Mouse (Mus musculus): ENCODE data around the gene Npm3. TPM values are rescaled to one million over a fixed set of nuclear protein-coding genes. Genes with fewer than 3 reads are reported as not detected.
A peak's percentile ranks its signal among the peaks of the same experiment; 100 is the strongest.

The Npm3 gene
- polyA plus RNA-seq, 1 experiment from 2014 or later, result 14.7 TPM

GRCm38 (mm10) chr19:45725677-45726277 is 23.6 kb downstream of the Npm3 start:
- Histone ChIP-seq H3K4me2 (replicated peaks) (no peak overlapping the region), H3K4me1 (replicated peaks) (peaks cover 3% of the 10 kb centered on the region; the same call in 1 of the 2 replicates), H3K27me3 (replicated peaks) (no peaks in the 10 kb centered on the region), H3K4me3 (replicated peaks) (no peak overlapping the region), H3K36me3 (no peaks in the 10 kb centered on the region), H3K9ac (no peak overlapping the region), H3K27ac (no peak overlapping the region), H3K9me3 (no peaks in the 10 kb centered on the region)
- 32% methylated on average over 14 of the region's 14 CpGs for WGBS
- ATAC-seq, result no peak

GRCm38 (mm10) chr19:45722188-45722587 is 27.2 kb downstream of the Npm3 start:
- no peaks in the 10 kb centered on the region for H3K9me3 ChIP-seq
- 72% methylated on average over 5 of the region's 5 CpGs for WGBS
- H3K36me3 ChIP-seq, result no peaks in the 10 kb centered on the region
- no peak overlapping the region for H3K9ac ChIP-seq
- no peak for ATAC-seq
- peaks cover 6% of the 10 kb centered on the region for H3K4me1 ChIP-seq (replicated peaks)
- H3K4me2 ChIP-seq (replicated peaks), result no peak overlapping the region
- H3K27me3 ChIP-seq (replicated peaks), result no peaks in the 10 kb centered on the region
- H3K27ac ChIP-seq, result no peak overlapping the region
- H3K4me3 ChIP-seq (replicated peaks), result no peak overlapping the region

GRCm38 (mm10) chr19:45718286-45718685 is 31.1 kb downstream of the Npm3 start:
- Histone ChIP-seq H3K9ac (no peak overlapping the region), H3K4me3 (replicated peaks) (no peak overlapping the region), H3K27ac (no peak overlapping the region), H3K27me3 (replicated peaks) (no peaks in the 10 kb centered on the region), H3K36me3 (no peaks in the 10 kb centered on the region), H3K4me1 (replicated peaks) (peaks cover 3% of the 10 kb centered on the region), H3K9me3 (no peaks in the 10 kb centered on the region), H3K4me2 (replicated peaks) (no peak overlapping the region)
- WGBS, result 70% methylated on average over 3 of the region's 3 CpGs
- ATAC-seq, result no peak

- H3K36me3 ChIP-seq, result no peaks in the 10 kb centered on the region
- peak; percentile 36; the same call in 1 of the 2 replicates for ATAC-seq
- peak overlapping the region; percentile 39; the same call in 1 of the 2 replicates for H3K4me2 ChIP-seq (replicated peaks)
- H3K9ac ChIP-seq, result no peak overlapping the region; the same call in 1 of the 2 replicates
- H3K4me3 ChIP-seq (replicated peaks), result no peak overlapping the region
- H3K27ac ChIP-seq, result no peak overlapping the region
- H3K4me1 ChIP-seq (replicated peaks), result peaks cover 3% of the 10 kb centered on the region
- H3K9me3 ChIP-seq, result no peaks in the 10 kb centered on the region
- 13% methylated on average over 16 of the region's 16 CpGs for WGBS
- no peaks in the 10 kb centered on the region for H3K27me3 ChIP-seq (replicated peaks)
Measured at GRCm38 (mm10) chr19:45717493-45718220, 31.7 kb downstream of the Npm3 start.

- H3K4me1 ChIP-seq (replicated peaks), result 0 out of 2 replicates have a peak, but pooled peaks cover 5% of the 10 kb centered on the region
- H3K4me3 ChIP-seq (replicated peaks), result no peak overlapping the region
- no peak for ATAC-seq
- H3K36me3 ChIP-seq, result no peaks in the 10 kb centered on the region
- H3K4me2 ChIP-seq (replicated peaks), result no peak overlapping the region
- H3K9me3 ChIP-seq, result no peaks in the 10 kb centered on the region
- H3K9ac ChIP-seq, result no peak overlapping the region
- H3K27me3 ChIP-seq (replicated peaks), result no peaks in the 10 kb centered on the region
- no peak overlapping the region for H3K27ac ChIP-seq
- WGBS, result 84% methylated on average over 3 of the region's 3 CpGs
Measured at GRCm38 (mm10) chr19:45708704-45709103, 40.7 kb downstream of the Npm3 start.

Other genes starting within 250 kb of the Npm3 start
- 13.3 and 14.0 TPM in 2 replicates for gene Poll, start 189.1 kb downstream of the Npm3 start, polyA plus RNA-seq (2015; fragmentation: Nextera tagmentation; extraction: Ambion mirVana)
- 36.2 and 38.2 TPM in 2 replicates for gene Gm17018, start 189.0 kb downstream of the Npm3 start, polyA plus RNA-seq (2015; fragmentation: Nextera tagmentation; extraction: Ambion mirVana)
- 1.9 and 3.6 TPM in 2 replicates for gene Fbxw4, start 89.3 kb downstream of the Npm3 start, polyA plus RNA-seq (2015; fragmentation: Nextera tagmentation; extraction: Ambion mirVana)
- gene Fgf8, start 6.7 kb downstream of the Npm3 start, polyA plus RNA-seq (2015; fragmentation: Nextera tagmentation; extraction: Ambion mirVana), result not detected in 2 replicates
- 36.3 and 36.4 TPM in 2 replicates for gene Mgea5, start 34.2 kb upstream of the Npm3 start, polyA plus RNA-seq (2015; fragmentation: Nextera tagmentation; extraction: Ambion mirVana)
- 1.6 and 1.8 TPM in 2 replicates for gene Kcnip2, start 66.5 kb upstream of the Npm3 start, polyA plus RNA-seq (2015; fragmentation: Nextera tagmentation; extraction: Ambion mirVana)
- gene Armh3, start 248.9 kb upstream of the Npm3 start, polyA plus RNA-seq (2015; fragmentation: Nextera tagmentation; extraction: Ambion mirVana), result 15.5 and 16.5 TPM in 2 replicates

All from intestine, embryonic 15.5 days (tissue).